Mouse (Mus musculus) lung, embryonic 15.5 days (tissue): ENCODE measurements around the gene Cgrrf1. TPM values are rescaled to one million over a fixed set of nuclear protein-coding genes. Genes with fewer than 3 reads are reported as not detected.

Source experiments
- ATAC-seq: fragments of 200-750 bp; cut with Nextera tagmentation; 2 replicates; pipeline ENCODE4 v1.8.0; 2017; ENCODE audit warnings: moderate number of reproducible peaks, borderline replicate concordance; ENCODE audit not compliant: low FRiP score, low TSS enrichment; ENCODE audit errors: extremely low read depth
- H3K27ac ChIP-seq: fragments of 300-500 bp; sonication (generic); 2 replicates; pipeline ENCODE4 v1.5.1; 2015; ENCODE audit warnings: moderate library complexity, mild to moderate bottlenecking, inconsistent platforms
- H3K27me3 ChIP-seq: fragments of 300-500 bp; sonication (generic); 2 replicates; pipeline ENCODE4 v1.6.1; 2015; ENCODE audit warnings: inconsistent platforms
- H3K36me3 ChIP-seq: fragments of 300-500 bp; sonication (generic); 2 replicates; pipeline ENCODE4 v1.6.1; 2015; ENCODE audit warnings: inconsistent platforms
- H3K4me1 ChIP-seq: fragments of 300-500 bp; sonication (generic); 2 replicates; pipeline ENCODE4 v1.6.1; 2015; ENCODE audit warnings: inconsistent platforms
- H3K4me2 ChIP-seq: fragments of 300-500 bp; sonication (generic); 2 replicates; pipeline ENCODE4 v1.6.1; 2015; ENCODE audit warnings: inconsistent platforms, mild to moderate bottlenecking, moderate library complexity
- H3K4me3 ChIP-seq: fragments of 300-500 bp; sonication (generic); 2 replicates; pipeline ENCODE4 v1.5.1; 2015; ENCODE audit warnings: mild to moderate bottlenecking, inconsistent platforms
- H3K9ac ChIP-seq: fragments of 300-500 bp; sonication (generic); 2 replicates; pipeline ENCODE4 v1.6.1; 2015; ENCODE audit warnings: inconsistent platforms
- H3K9me3 ChIP-seq: fragments of 300-500 bp; sonication (generic); 2 replicates; pipeline ENCODE4 v1.6.1; 2016; ENCODE audit warnings: inconsistent platforms
- WGBS: fragments of 180-500 bp; shearing (Covaris S2); methylation state at CpG from one replicate; pipeline ENCODE4 v1.1.7; 2015; 5-methylcytosine and 5-hydroxymethylcytosine counted together
- polyA plus RNA-seq: library from polyadenylated mRNA; unstranded; fragments of >200 nt; fragmentation: Nextera tagmentation; extraction: Ambion mirVana; gene quantifications from 2 replicates; pipeline ENCODE4 v1.2.1, GENCODE M21; 2015

The Cgrrf1 gene
- polyA plus RNA-seq, 1 experiment from 2014 or later, result 47.1 TPM

DNA sequence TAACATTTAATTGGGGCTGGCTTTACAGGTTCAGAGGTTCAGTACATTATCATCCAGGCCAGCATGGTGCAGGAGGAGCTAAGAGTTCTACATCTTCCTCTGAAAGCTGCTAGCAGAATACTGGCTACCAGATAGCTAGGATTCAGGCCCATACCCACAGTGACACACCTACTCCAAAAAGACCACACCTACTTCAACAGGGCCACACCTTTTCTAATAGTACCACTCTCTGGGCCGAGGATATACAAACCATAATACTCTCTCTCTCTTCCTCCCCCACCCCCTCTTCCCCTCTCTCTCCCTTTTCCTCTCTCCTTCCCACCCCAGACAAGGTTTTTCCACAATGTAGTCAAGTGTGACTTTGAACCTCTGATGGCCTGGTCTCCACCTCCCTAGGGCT is 4.5 kb upstream of the Cgrrf1 start:
- WGBS, result 43% methylated on average over 1 of the region's 1 CpGs
- ATAC-seq, result no peak
- H3K9me3 ChIP-seq, result no peaks in the 10 kb centered on the region

DNA sequence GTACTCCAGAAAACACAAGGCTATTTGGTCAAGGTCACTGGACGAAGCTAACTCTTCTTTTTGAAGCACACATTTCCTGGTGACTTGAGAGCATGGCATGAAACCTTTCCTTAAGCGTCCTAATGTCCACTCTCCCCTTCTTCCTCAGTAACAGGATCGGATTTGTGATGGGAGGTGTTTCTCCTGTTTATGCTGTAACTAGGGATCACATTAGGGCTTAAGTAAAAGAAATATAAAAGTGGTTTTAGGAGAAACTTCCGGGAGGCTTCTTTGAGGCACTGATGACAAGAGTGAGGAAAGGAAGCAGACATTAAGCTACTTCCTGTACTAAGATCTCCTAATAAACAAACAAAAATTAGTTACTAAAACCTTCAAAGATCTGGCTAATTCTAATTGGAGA is 630 bp upstream of the Cgrrf1 start:
- 2% methylated on average over 4 of the region's 4 CpGs for WGBS
- Histone ChIP-seq H3K9ac (peak overlapping the region; percentile 77), H3K27me3 (no peaks in the 10 kb centered on the region), H3K27ac (peak overlapping the region; percentile 69), H3K4me1 (peaks cover 23% of the 10 kb centered on the region), H3K4me2 (peak overlapping the region; percentile 72), H3K4me3 (peak overlapping the region; percentile 84), H3K36me3 (no peaks in the 10 kb centered on the region), H3K9me3 (no peaks in the 10 kb centered on the region)
- ATAC-seq, result no peak

More for the DNA sequence above, 4.5 kb upstream of the Cgrrf1 start:
- Histone ChIP-seq H3K27me3 (no peaks in the 10 kb centered on the region), H3K4me2 (no peak overlapping the region), H3K27ac (no peak overlapping the region), H3K4me3 (no peak overlapping the region), H3K4me1 (peaks cover 13% of the 10 kb centered on the region), H3K36me3 (no peaks in the 10 kb centered on the region), H3K9ac (no peak overlapping the region)

DNA sequence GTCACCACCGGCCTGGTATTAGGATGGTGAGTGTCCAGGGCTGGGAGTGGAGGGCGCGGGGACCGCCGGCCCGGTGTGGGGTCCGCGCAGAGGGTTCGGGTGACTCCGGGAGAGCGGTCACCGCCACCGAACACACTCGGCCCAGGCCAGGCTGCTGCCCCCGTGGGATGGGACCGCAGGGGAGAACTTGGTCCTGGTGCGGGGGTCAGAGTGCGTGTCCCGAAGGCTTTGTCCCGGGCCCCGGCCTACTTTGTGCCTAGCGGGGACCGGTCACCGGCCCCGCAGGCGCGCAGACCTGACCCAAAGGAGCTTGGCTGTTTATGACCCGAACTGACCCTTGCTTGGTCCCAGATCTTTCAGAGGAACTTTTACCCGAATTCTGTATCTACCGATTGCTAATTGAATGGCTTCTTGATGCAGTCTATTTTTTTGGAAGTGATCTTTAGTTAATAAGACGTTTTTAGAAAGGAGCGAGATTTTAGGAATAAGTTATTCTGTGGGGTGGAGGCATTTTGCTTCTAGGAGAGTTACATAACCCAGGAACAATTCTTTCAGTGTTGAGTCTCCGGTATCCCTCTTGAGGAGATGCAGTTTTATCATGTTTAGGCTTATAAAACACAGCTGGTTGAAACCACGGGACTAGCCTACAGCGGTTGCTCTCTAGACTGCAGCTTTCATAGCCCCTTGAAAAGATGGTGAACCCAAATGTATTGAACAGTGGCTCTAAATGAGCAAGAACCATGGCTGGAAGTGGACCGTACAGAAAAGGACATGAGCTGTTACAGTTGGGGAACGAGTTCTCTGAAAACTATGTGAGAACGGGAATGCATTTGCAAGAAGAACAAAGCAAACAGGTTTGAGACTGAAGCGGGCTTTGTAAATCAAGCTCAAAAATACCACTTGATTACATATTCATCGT is 688 bp downstream of the Cgrrf1 start:
- ATAC-seq, result no peak
- 5% methylated on average over 40 of the region's 40 CpGs for WGBS
- H3K27me3 ChIP-seq, result no peaks in the 10 kb centered on the region

DNA sequence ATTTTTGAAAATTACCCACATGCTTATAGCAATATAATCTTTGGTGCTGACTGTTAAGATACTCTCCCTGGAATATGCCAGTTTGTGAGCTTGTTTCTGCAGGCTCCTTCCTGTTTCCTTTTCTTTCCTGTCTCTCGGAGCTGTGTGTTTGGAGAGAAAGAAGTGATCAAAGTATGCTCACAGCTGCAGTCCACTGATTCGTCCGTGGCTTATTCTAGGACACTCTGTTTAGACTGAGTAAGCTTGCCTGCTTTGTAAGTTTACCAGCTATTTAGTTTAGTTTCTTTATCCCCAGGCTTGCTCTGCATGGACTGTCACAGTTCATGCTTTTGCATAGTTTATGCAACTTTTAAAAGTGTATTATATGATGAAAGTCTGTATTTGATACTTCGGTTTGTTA is 7.4 kb downstream of the Cgrrf1 start:
- no peak overlapping the region for H3K4me3 ChIP-seq
- peaks cover 13% of the 10 kb centered on the region for H3K4me1 ChIP-seq
- no peak overlapping the region for H3K9ac ChIP-seq
- H3K9me3 ChIP-seq, result no peaks in the 10 kb centered on the region
- ATAC-seq, result peak; percentile 88
- no peak overlapping the region; the same call in 1 of the 2 replicates for H3K4me2 ChIP-seq
- no peaks in the 10 kb centered on the region for H3K27me3 ChIP-seq
- peaks cover 18% of the 10 kb centered on the region for H3K36me3 ChIP-seq
- peak overlapping the region; percentile 61 for H3K27ac ChIP-seq
- WGBS, result 30% methylated on average over 4 of the region's 4 CpGs

More for the DNA sequence above, 688 bp downstream of the Cgrrf1 start:
- H3K9me3 ChIP-seq, result no peaks in the 10 kb centered on the region
- peak overlapping the region; percentile 69; the same call in 1 of the 2 replicates for H3K27ac ChIP-seq
- peak overlapping the region; percentile 72 for H3K4me2 ChIP-seq
- peak overlapping the region; percentile 77 for H3K9ac ChIP-seq
- H3K4me1 ChIP-seq, result peaks cover 28% of the 10 kb centered on the region
- peak overlapping the region; percentile 84 for H3K4me3 ChIP-seq
- no peaks in the 10 kb centered on the region for H3K36me3 ChIP-seq

DNA sequence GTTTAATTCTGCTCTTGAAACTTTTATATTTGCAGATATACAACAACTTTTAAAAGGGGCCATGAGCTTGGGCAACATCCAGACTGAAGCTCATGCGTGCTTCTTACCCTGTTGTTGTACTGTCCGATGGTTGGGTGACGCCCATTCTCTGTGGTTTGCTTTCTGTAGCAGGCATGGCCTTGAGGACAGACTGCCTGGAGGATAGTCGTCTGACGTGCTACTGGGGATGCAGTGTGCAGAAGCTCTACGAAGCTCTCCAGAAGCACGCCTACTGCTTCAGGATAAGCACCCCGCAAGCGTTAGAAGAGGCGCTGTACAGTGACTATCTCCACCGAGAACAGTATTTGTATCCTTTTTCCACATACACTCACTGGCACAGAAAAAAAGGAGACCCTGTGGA is 13.8 kb downstream of the Cgrrf1 start:
- Histone ChIP-seq H3K9me3 (no peaks in the 10 kb centered on the region), H3K4me2 (no peak overlapping the region), H3K4me1 (no peaks in the 10 kb centered on the region), H3K4me3 (no peak overlapping the region), H3K9ac (no peak overlapping the region), H3K36me3 (peaks cover 43% of the 10 kb centered on the region), H3K27ac (no peak overlapping the region), H3K27me3 (no peaks in the 10 kb centered on the region)
- WGBS, result 92% methylated on average over 11 of the region's 11 CpGs
- ATAC-seq, result no peak

DNA sequence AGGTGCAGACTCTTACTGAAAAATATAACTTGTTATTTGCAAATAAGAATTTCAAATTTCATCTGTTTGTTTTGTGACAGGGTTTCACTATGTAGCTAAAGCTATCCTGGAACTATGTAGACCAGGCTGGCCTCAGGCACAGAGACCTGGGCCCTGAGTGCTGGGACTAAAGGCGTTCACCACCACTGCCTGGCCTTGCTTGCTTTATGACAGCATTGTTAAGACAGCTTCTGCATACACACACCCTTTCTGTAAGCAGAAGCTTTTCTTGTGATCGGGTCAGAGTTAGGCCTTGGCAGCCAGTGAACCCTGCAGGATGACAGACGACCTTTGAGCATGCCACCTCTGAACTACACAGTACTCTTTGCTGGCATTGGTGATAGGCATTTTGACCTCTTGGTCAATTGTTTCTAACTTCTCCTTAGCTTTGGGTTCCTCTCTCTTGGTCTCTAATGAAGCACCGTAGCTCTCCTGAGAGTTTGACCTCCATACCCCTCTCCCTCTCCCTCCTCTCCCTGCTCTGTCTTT is 16.2 kb downstream of the Cgrrf1 start:
- Histone ChIP-seq H3K4me3 (no peak overlapping the region), H3K9me3 (no peaks in the 10 kb centered on the region), H3K36me3 (peaks cover 30% of the 10 kb centered on the region; the same call in 1 of the 2 replicates), H3K27ac (no peak overlapping the region), H3K9ac (no peak overlapping the region), H3K27me3 (no peaks in the 10 kb centered on the region), H3K4me2 (no peak overlapping the region), H3K4me1 (no peaks in the 10 kb centered on the region)
- WGBS, result 74% methylated on average over 4 of the region's 4 CpGs
- ATAC-seq, result no peak

DNA sequence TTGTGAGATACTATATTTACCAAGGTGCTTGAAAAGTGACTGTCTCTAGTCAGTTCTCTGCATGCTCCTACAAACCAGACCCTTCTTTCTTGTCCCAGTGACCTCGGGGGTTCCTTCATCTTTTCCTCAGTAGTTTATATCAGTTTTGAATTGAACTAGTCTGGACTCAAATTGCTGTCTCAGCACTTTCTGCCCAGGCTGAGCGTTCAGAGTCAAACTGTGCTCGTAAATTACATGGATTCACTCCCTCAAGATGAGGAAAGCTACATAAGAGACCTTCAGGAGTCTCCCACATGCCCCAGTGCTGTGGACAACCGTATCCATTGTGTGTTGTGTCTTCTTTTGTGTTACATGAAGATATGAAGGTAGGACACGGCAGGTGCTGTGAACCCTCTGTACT is 16.8 kb downstream of the Cgrrf1 start:
- peaks cover 30% of the 10 kb centered on the region; the same call in 1 of the 2 replicates for H3K36me3 ChIP-seq
- no peaks in the 10 kb centered on the region for H3K9me3 ChIP-seq
- no peak overlapping the region for H3K9ac ChIP-seq
- no peak overlapping the region for H3K4me3 ChIP-seq
- H3K27ac ChIP-seq, result no peak overlapping the region
- no peaks in the 10 kb centered on the region for H3K27me3 ChIP-seq
- no peak overlapping the region for H3K4me2 ChIP-seq
- H3K4me1 ChIP-seq, result no peaks in the 10 kb centered on the region
- no peak for ATAC-seq
- 78% methylated on average over 5 of the region's 5 CpGs for WGBS

DNA sequence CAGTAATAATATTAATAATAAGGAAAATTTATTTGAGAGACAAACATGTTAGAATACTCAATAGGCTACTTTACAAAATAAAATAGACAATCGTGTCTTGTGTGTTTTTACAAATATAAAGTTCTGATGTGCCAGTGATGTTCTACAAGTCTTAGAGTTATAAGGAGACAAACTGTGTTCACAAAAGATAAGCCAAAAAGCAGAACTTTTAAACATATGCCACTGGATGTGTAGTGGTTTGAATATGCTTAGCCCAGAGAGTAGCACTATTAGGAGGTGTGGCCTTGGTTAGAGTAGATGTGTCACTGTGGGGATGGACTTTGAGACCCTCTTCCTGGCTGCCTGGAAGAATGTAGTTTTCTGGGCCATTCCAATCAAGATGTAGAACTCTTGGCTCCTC is 17.8 kb downstream of the Cgrrf1 start:
- H3K27ac ChIP-seq, result no peak overlapping the region
- H3K4me3 ChIP-seq, result no peak overlapping the region
- peaks cover 30% of the 10 kb centered on the region; the same call in 1 of the 2 replicates for H3K36me3 ChIP-seq
- H3K4me2 ChIP-seq, result no peak overlapping the region
- ATAC-seq, result no peak
- 94% methylated on average over 1 of the region's 1 CpGs for WGBS
- H3K9me3 ChIP-seq, result no peaks in the 10 kb centered on the region
- no peaks in the 10 kb centered on the region for H3K4me1 ChIP-seq
- H3K27me3 ChIP-seq, result no peaks in the 10 kb centered on the region
- H3K9ac ChIP-seq, result no peak overlapping the region

DNA sequence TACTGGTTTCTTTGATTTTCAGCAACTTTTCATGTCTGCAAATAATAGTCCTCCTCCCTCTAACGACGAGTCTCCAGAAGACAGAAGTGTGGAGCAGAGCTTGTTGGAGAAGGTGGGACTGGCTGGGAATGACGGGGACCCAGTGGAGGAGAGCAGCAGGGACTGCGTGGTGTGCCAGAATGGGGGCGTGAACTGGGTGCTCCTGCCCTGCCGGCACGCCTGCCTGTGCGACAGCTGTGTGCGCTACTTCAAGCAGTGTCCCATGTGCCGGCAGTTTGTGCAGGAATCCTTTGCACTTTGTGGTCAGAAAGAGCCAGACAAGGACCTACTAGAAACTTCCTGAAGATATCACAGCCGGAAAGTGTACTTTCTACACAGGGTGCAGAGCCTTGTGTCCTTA is 21.8 kb downstream of the Cgrrf1 start:
- Histone ChIP-seq H3K4me2 (peak overlapping the region; percentile 11; the same call in 1 of the 2 replicates), H3K9ac (no peak overlapping the region), H3K4me1 (no peaks in the 10 kb centered on the region), H3K27ac (no peak overlapping the region), H3K27me3 (no peaks in the 10 kb centered on the region), H3K36me3 (peaks cover 19% of the 10 kb centered on the region), H3K4me3 (no peak overlapping the region), H3K9me3 (no peaks in the 10 kb centered on the region)
- ATAC-seq, result no peak
- WGBS, result 50% methylated on average over 11 of the region's 11 CpGs

DNA sequence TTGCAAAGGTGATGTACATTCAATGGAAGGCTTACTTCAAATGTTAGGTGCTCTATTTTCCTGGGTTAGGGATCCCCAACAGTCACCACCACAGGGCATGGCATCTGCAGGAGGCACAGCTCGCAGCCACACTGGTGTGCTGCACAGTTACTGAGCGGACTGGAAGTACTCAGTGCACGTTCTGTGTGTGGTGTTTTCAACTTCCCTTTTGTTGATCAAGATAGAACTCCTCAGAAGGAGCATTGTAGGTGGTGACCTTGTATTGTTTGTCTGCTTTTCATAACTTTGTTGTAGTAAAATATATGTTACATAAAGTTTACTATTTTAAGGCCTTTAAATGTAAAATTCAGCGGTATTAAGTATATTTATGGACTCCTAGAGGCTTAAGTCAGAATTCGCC is 31.0 kb downstream of the Cgrrf1 start:
- no peak overlapping the region for H3K27ac ChIP-seq
- ATAC-seq, result no peak
- no peaks in the 10 kb centered on the region for H3K4me1 ChIP-seq
- H3K9ac ChIP-seq, result no peak overlapping the region
- WGBS, result 88% methylated on average over 5 of the region's 5 CpGs
- no peak overlapping the region for H3K4me2 ChIP-seq
- H3K36me3 ChIP-seq, result no peaks in the 10 kb centered on the region
- no peak overlapping the region for H3K4me3 ChIP-seq
- H3K27me3 ChIP-seq, result no peaks in the 10 kb centered on the region
- H3K9me3 ChIP-seq, result no peaks in the 10 kb centered on the region

DNA sequence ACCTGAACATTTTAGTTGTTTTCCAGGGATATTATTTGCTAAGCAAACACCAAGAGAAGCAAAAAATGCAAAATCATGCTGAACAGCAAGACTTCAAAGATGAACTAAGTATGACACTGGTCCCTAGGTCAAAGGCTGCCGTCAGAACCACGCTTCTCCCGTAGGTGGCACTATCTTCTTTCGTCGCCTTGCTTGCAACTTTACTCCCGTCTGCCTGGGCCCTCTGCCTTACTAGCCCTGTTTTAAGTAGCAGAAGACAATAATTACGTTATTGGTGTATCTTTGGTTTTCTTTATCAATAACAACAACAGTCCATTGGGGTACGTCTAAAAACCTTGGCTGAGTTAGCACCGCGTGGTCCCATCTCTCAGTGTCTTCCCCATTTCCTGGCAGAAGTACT is 49.0 kb downstream of the Cgrrf1 start:
- peak overlapping the region; percentile 99 for H3K4me2 ChIP-seq
- 7% methylated on average over 10 of the region's 10 CpGs for WGBS
- H3K36me3 ChIP-seq, result no peaks in the 10 kb centered on the region
- peaks cover 32% of the 10 kb centered on the region for H3K4me1 ChIP-seq
- no peaks in the 10 kb centered on the region for H3K27me3 ChIP-seq
- no peak overlapping the region for H3K27ac ChIP-seq
- no peak overlapping the region for H3K4me3 ChIP-seq
- H3K9me3 ChIP-seq, result no peaks in the 10 kb centered on the region
- no peak for ATAC-seq
- no peak overlapping the region for H3K9ac ChIP-seq
